Comparison of ENCODE assay signal across 18 mouse cellular contexts in genomic region chr12:99266434-99266833, GRCm38 (mm10).
"Had no signal": no experiment of that assay in that cellular context is flagged by ENCODE, and none has a peak within 500 bp of the region (broad histone marks: within the 10 kb centered on the region; RNA-seq: fewer than 3 reads in every experiment).

No protein-coding gene starts in this region.

- H3K36me3 ChIP-seq: midbrain, embryonic 12.5 days; neural tube, embryonic 13.5 days; neural tube, embryonic 15.5 days had no signal

- H3K27ac ChIP-seq: midbrain, embryonic 12.5 days; neural tube, embryonic 13.5 days; neural tube, embryonic 15.5 days had no signal

- H3K27me3 ChIP-seq: midbrain, embryonic 12.5 days; neural tube, embryonic 13.5 days; neural tube, embryonic 15.5 days had no signal

- DNase-seq: lung, adult 18-20 months; lung, embryonic 14.5 days; lung, postnatal 10 days; lung, postnatal 4 days; midbrain, embryonic 14.5 days; retina, postnatal 1 day; right cerebral cortex, adult 18-20 months; right cerebral cortex, postnatal 25 days; right cerebral cortex, postnatal 4 days; spleen, adult 18-20 months; thymus, adult 18-20 months; thymus, postnatal 14 days; thymus, postnatal 4 days had no signal

- H3K4me2 ChIP-seq: lung, embryonic 14.5 days; midbrain, embryonic 12.5 days; neural tube, embryonic 13.5 days; neural tube, embryonic 15.5 days had no signal

- H3K9me3 ChIP-seq: midbrain, embryonic 12.5 days; neural tube, embryonic 15.5 days had no signal

- H3K9ac ChIP-seq: lung, embryonic 14.5 days; midbrain, embryonic 12.5 days; neural tube, embryonic 13.5 days; neural tube, embryonic 15.5 days had no signal

- ATAC-seq: midbrain, embryonic 16.5 days had no signal

- H3K4me3 ChIP-seq: midbrain, embryonic 12.5 days; myocyte; neural tube, embryonic 13.5 days; neural tube, embryonic 15.5 days had no signal
